Mouse (Mus musculus): ENCODE results near the gene Cdca3. TPM values are rescaled to one million over a fixed set of nuclear protein-coding genes. Genes with fewer than 3 reads are reported as not detected.

Cdca3 gene
- total RNA-seq, 2 experiments from 2014 or later: 1.1 to 1.2 TPM

GRCm38 (mm10) chr6:124861802-124862201, 32.5 kb downstream of the Cdca3 start:
- DNase-seq (ENCODE audit: extremely low spot score in 1 of 2, low spot score in 1 of 2): no peak

- no peak for DNase-seq (ENCODE audit: extremely low spot score in 1 of 2, low spot score in 1 of 2)
Observed at GRCm38 (mm10) chr6:124862406-124863124, 33.2 kb downstream of the Cdca3 start.

GRCm38 (mm10) chr6:124863125-124863657, 33.8 kb downstream of the Cdca3 start:
- DNase-seq (ENCODE audit: extremely low spot score in 1 of 2, low spot score in 1 of 2): peak in 1 of 2 experiments; percentile 33

GRCm38 (mm10) chr6:124863658-124864298, 34.4 kb downstream of the Cdca3 start, which contains the start of gene Gpr162:
Gene Gpr162 (minus strand): TSS chr6:124863983.
- peak; percentile 58 for DNase-seq (ENCODE audit: extremely low spot score in 1 of 2, low spot score in 1 of 2)

- DNase-seq (ENCODE audit: extremely low spot score in 1 of 2, low spot score in 1 of 2): no peak
Observed at GRCm38 (mm10) chr6:124865766-124866362, 36.5 kb downstream of the Cdca3 start.

GRCm38 (mm10) chr6:124866560-124866959, 37.2 kb downstream of the Cdca3 start:
- DNase-seq (ENCODE audit: extremely low spot score in 1 of 2, low spot score in 1 of 2): no peak

GRCm38 (mm10) chr6:124874348-124874747, 45.0 kb downstream of the Cdca3 start:
- DNase-seq (ENCODE audit: extremely low spot score in 1 of 2, low spot score in 1 of 2): no peak

- no peak for DNase-seq (ENCODE audit: extremely low spot score in 1 of 2, low spot score in 1 of 2)
Observed at GRCm38 (mm10) chr6:124879390-124879789, 50.0 kb downstream of the Cdca3 start.

GRCm38 (mm10) chr6:124881821-124882220, 52.5 kb downstream of the Cdca3 start:
- DNase-seq (ENCODE audit: extremely low spot score in 1 of 2, low spot score in 1 of 2): no peak

Other genes with a start within 250 kb of the Cdca3 start
- under 1 TPM in 1 of 2 experiments, not detected in 1; 0.25 TPM for gene C1s2, start 193.5 kb upstream of the Cdca3 start, total RNA-seq (2021)
- gene Lpcat3, start 166.5 kb upstream of the Cdca3 start, total RNA-seq (2021): 10 to 100 TPM; 30.9 to 34.0 TPM
- 10 to 100 TPM; 51.3 to 54.4 TPM for gene Emg1, start 117.4 kb upstream of the Cdca3 start, total RNA-seq (2021)
- gene Phb2, start 117.2 kb upstream of the Cdca3 start, total RNA-seq (2021): 100 to 1,000 TPM; 120 to 124 TPM
- gene Ptpn6, start 90.8 kb upstream of the Cdca3 start, total RNA-seq (2021): 1 to 10 TPM; 2.9 to 4.0 TPM
- gene Grcc10, start 88.2 kb upstream of the Cdca3 start, total RNA-seq (2021): 100 to 1,000 TPM; 350 to 372 TPM
- gene Gm45234, start 73.5 kb upstream of the Cdca3 start, total RNA-seq (2021): under 1 TPM in 1 of 2 experiments, not detected in 1; 0.71 TPM
- gene Atn1, start 73.0 kb upstream of the Cdca3 start, total RNA-seq (2021): 100 to 1,000 TPM; 134 to 159 TPM
- gene Eno2, start 59.9 kb upstream of the Cdca3 start, total RNA-seq (2021): 1,000 to 10,000 TPM in 1 of 2 experiments, 100 to 1,000 TPM in 1; 947 to 1,030 TPM
- gene Lrrc23, start 49.8 kb upstream of the Cdca3 start, total RNA-seq (2021): 1 to 10 TPM; 1.7 TPM
- 1 to 10 TPM; 4.5 to 6.0 TPM for gene Spsb2, start 20.9 kb upstream of the Cdca3 start, total RNA-seq (2021)
- 100 to 1,000 TPM; 685 to 811 TPM for gene Tpi1, start 15.3 kb upstream of the Cdca3 start, total RNA-seq (2021)
- 100 to 1,000 TPM; 164 to 183 TPM for gene Usp5, start 63 bp upstream of the Cdca3 start, total RNA-seq (2021)
- under 1 TPM in 1 of 2 experiments, not detected in 1; 0.26 TPM for gene Gnb3, start 10.7 kb downstream of the Cdca3 start, total RNA-seq (2021)
- gene P3h3, start 28.2 kb downstream of the Cdca3 start, total RNA-seq (2021): 10 to 100 TPM; 18.5 to 30.1 TPM
- 100 to 1,000 TPM; 184 to 196 TPM for gene Gpr162, start 34.4 kb downstream of the Cdca3 start, total RNA-seq (2021)
- under 1 TPM; 0.22 to 0.26 TPM for gene Cd4, start 58.7 kb downstream of the Cdca3 start, total RNA-seq (2021)
- 1 to 10 TPM; 2.4 to 2.6 TPM for gene Lag3, start 82.2 kb downstream of the Cdca3 start, total RNA-seq (2021)
- gene Ptms, start 90.6 kb downstream of the Cdca3 start, total RNA-seq (2021): 1,000 to 10,000 TPM; 1,178 to 1,233 TPM
- gene Mlf2, start 101.8 kb downstream of the Cdca3 start, total RNA-seq (2021): 100 to 1,000 TPM; 670 to 704 TPM
- 100 to 1,000 TPM; 144 to 151 TPM for gene Cops7a, start 136.0 kb downstream of the Cdca3 start, total RNA-seq (2021)
- 100 to 1,000 TPM; 139 to 188 TPM for gene Pianp, start 167.1 kb downstream of the Cdca3 start, total RNA-seq (2021)
- 10 to 100 TPM; 42.4 to 49.6 TPM for gene Zfp384, start 179.6 kb downstream of the Cdca3 start, total RNA-seq (2021)
- gene Ing4, start 210.2 kb downstream of the Cdca3 start, total RNA-seq (2021): 10 to 100 TPM; 61.4 to 61.5 TPM
- 10 to 100 TPM in 1 of 2 experiments, 1 to 10 TPM in 1; 8.2 to 12.4 TPM for gene Acrbp, start 220.1 kb downstream of the Cdca3 start, total RNA-seq (2021)
- gene Lpar5, start 238.4 kb downstream of the Cdca3 start, total RNA-seq (2021): under 1 TPM; 0.35 to 0.96 TPM